Mouse (Mus musculus) left cerebral cortex, postnatal 4 days (tissue): ENCODE measurements around the gene Cypt14. TPM values are rescaled to one million over a fixed set of nuclear protein-coding genes. Genes with fewer than 3 reads are reported as not detected.
"Not testable (repeated sequence)": the region's sequence is repeated elsewhere in the genome, so short reads cannot be mapped to it uniquely, and the experiment has no call there.

ENCODE experiments used
- DNase-seq: peaks from one replicate; pipeline ENCODE4 v3.0.0-alpha.2; 2022
- intact Hi-C: fragments of 180-260 bp; cut with DNase I; formaldehyde crosslinking; loops from one replicate; pipeline ENCODE4 v1.15.1; 2025
- total RNA-seq, 2 experiments: library from RNA; stranded (reverse); gene quantifications; 2 replicates each; pipeline ENCODE4 v1.2.3; 2021

Gene Cypt14
- total RNA-seq: not detected

DNA sequence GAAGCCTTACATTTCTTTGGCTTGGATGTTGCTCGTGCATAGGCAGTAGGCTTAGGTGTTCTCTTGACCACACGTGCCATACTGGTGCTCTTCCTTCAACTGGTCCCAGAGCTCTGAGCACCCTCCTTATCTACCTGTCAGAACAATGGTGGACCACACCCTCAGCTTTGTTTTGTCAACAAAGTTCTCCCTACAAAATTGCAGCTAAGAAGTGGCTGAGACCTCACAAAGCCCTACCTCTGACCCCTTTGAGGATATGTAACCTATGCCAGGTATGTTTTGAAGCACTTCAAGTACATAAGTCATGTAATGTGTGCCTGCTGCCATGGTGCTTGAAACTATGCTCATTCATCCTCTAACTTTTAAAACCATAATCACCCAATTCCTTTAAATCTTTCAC, at the start of gene Cypt14:
Gene Cypt14 (minus strand): TSS at position 101 of the 400 bp plus-strand sequence.
- intact Hi-C loops, DNase-seq: not testable (repeated sequence)
